Mouse (Mus musculus): ENCODE measurements around the gene Tsc2. TPM values are rescaled to one million over a fixed set of nuclear protein-coding genes. Genes with fewer than 3 reads are reported as not detected.
A peak's percentile ranks its signal among the peaks of the same experiment; 100 is the strongest.

Tsc2 gene
- total RNA-seq, 2 experiments from 2014 or later = 93.9 to 101 TPM

DNA sequence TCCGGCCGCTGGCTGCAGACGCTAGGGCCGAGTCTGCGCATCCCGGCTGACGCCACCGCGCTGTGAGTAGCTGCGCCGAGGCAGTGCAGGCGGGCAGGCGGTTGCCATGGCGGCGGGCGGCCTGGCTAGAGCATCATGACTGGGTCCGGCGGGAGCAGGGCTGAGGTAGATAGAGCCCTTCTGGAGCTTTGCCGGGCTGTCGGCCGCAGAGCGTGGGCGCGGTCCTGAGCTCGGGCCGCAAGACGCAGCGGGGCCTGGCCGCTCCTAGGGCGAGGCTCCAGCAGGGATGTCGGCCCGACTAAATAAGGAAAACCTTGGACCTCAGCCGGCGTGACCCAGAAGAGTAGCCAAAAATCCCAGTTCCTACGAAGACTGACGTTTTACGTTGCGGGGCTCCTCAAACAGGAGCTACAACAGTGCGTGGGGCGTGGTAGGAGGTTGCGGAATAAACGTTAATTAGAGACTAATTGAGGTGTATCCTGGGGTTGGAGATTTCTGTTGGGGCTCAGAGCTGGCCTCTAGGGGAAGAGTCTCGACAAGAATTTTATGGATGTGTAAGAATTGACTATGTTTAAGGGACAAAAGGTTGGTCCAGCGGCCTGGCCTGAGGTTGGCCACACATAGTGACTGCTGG lies 81.9 kb downstream of the Tsc2 start:
- intact Hi-C loops (cut with DNase I) = no loop called here

DNA sequence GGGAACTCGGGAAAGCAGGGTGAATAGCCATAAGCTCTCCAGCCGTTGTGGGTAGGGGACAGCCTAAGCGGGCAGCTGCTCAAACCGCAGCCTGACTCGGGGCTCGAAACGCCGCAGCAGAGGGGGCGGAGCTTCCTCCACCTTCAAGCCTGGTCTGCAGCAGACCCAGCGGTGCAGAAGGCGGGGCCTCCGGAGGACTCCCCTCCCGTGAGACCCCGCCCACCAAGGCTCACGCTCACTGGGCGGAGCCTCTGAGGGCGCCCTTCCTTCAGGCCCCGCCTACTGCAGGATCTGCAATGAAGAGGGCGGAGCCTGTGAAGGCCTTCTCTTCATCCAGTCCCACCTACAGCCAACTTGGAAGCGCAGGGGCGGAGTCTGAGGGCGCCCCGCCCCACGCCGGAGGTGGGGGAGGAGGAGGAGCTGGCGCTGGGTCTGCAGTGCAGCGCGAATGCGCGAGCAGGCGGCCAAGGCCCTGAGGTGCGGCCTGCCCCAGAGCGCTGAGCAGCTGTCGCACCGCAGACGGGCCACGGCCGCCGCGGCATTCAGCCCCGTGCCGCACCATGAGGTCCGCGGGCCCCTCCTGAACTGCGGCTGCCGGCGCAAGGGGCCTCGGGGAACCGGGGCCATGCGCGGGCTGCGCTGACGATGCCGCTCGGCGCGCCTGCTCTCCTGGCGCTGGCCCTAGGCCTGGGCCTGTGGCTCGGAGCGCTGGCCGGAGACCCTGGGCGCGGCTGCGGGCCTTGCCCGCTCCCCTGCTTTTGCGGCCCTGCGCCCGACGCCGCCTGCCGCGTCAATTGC lies 82.6 kb downstream of the Tsc2 start, which contains the start of gene Pkd1:
Gene Pkd1 (plus strand): TSS at position 217 of the 798 bp plus-strand sequence.
- intact Hi-C loops (cut with DNase I) = no loop called here

More for the DNA sequence above, 81.9 kb downstream of the Tsc2 start:
- peak; percentile 82 for DNase-seq (ENCODE audit: low spot score)

DNA sequence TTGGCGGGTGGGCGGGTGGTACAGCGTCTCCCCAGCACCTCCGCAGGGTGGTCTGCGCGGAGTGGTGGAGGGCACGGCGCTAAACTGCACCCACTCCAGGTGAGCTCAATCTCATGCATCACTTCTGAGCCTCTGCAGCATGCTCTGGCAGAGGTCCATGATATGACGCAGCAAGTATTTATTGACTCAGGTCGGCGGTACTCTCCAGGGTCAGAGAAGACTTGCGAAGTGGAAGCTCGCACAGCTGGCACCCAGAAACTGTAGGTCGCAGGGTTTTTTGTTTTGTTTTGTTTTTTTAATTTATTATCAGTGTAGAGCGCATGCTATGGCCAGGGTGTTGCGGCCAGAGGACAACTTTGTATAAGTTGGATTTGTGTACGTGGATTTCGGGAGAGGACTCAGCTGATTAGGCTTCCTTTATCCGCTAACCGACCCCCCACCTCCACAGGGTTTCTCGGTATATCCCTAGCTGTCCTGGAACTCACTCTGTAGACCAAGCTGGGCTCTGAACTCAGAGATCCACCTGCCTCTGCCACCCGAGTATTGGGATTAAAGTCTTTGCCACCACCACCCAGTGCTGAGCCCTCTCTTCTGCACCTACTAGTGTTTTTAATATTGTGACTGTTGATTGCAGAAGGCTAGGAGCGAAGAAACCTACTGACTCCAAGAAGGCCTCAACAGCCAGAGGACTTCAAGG lies 83.4 kb downstream of the Tsc2 start:
- DNase-seq (ENCODE audit: low spot score) = no peak
- intact Hi-C loops (cut with DNase I) = no loop called here

More for the DNA sequence above, 82.6 kb downstream of the Tsc2 start, which contains the start of gene Pkd1:
- DNase-seq (ENCODE audit: low spot score) = peak; percentile 100

DNA sequence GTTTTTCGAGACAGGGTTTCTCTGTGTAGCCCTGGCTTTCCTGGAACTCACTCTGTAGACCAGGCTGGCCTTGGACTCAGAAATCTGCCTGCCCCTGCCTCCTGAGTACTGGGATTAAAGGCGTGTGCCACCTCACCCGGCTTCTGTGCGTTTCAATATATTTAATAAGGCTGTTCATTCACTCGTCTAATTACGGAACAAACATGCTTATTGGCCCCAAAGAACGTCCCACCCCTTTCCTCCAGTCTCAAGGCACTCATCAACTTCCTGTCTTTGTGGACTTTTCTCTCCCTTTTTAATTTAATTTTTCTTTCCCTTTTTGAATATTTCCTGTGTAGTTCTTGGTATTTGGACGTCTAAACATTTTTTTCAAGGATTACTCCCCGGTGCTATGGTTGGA lies 84.0 kb downstream of the Tsc2 start:
- DNase-seq (ENCODE audit: low spot score) = no peak
- intact Hi-C loops (cut with DNase I) = no loop called here

DNA sequence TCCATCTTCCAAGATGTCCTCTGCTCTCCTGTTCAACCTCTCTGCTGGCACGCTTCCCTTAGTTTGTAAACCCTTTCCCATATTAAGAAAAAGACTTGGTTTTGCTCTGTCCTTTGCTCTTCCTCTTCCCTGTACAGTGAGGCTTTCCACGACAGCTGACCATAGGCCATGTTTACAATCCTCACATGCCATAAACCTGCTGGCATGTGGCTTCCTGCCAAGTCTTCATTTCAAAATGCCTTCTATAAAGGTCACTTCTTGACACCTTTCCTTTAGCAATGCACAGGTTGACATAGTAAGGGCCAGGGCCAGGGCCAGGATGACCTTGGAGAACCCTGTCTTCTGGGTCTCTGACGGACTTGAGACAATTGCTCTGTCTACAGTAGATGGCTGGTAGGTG lies 86.2 kb downstream of the Tsc2 start:
- no peak for DNase-seq (ENCODE audit: low spot score)
- intact Hi-C loops (cut with DNase I) = no loop called here

Small RNA genes within 50 kb of the gene (microRNA-seq; reads per million reads assigned to microRNA genes)
- gene Gm24589 = not detected

Other genes starting within 250 kb of the Tsc2 start
- gene Rnps1, start 218.1 kb downstream of the Tsc2 start, total RNA-seq (2021) = 10 to 100 TPM; 60.3 to 60.5 TPM
- gene Eci1, start 206.0 kb downstream of the Tsc2 start, total RNA-seq (2021) = 100 to 1,000 TPM; 409 to 483 TPM
- 1 to 10 TPM in 1 of 2 experiments, under 1 TPM in 1; 0.78 to 1.2 TPM for gene Dnase1l2, start 189.5 kb downstream of the Tsc2 start, total RNA-seq (2021)
- gene E4f1, start 162.3 kb downstream of the Tsc2 start, total RNA-seq (2021) = 10 to 100 TPM; 11.1 to 11.4 TPM
- 10 to 100 TPM; 42.3 to 43.3 TPM for gene Pgp, start 162.2 kb downstream of the Tsc2 start, total RNA-seq (2021)
- not detected for gene Bricd5, start 158.7 kb downstream of the Tsc2 start, total RNA-seq (2021)
- gene Mlst8, start 153.6 kb downstream of the Tsc2 start, total RNA-seq (2021) = 10 to 100 TPM in 1 of 2 experiments, 1 to 10 TPM in 1; 9.4 to 11.3 TPM
- gene Caskin1, start 144.0 kb downstream of the Tsc2 start, total RNA-seq (2021) = under 1 TPM; 0.14 to 0.39 TPM
- 10 to 100 TPM; 43.6 to 54.1 TPM for gene Traf7, start 104.7 kb downstream of the Tsc2 start, total RNA-seq (2021)
- not detected for gene Rab26, start 98.4 kb downstream of the Tsc2 start, total RNA-seq (2021)
- gene Pkd1, start 82.8 kb downstream of the Tsc2 start, total RNA-seq (2021) = 10 to 100 TPM; 41.2 to 50.6 TPM
- gene Nthl1, start 50 bp upstream of the Tsc2 start, total RNA-seq (2021) = 1 to 10 TPM; 2.8 to 3.4 TPM
- 100 to 1,000 TPM in 1 of 2 experiments, 10 to 100 TPM in 1; 96.0 to 135 TPM for gene Slc9a3r2, start 17.7 kb upstream of the Tsc2 start, total RNA-seq (2021)
- not detected for gene Npw, start 25.8 kb upstream of the Tsc2 start, total RNA-seq (2021)
- 10 to 100 TPM; 17.5 to 17.9 TPM for gene Zfp598, start 37.1 kb upstream of the Tsc2 start, total RNA-seq (2021)
- not detected for gene Syngr3, start 57.3 kb upstream of the Tsc2 start, total RNA-seq (2021)
- 10 to 100 TPM; 21.9 to 22.1 TPM for gene Gfer, start 63.5 kb upstream of the Tsc2 start, total RNA-seq (2021)
- under 1 TPM; 0.50 to 0.55 TPM for gene Noxo1, start 63.6 kb upstream of the Tsc2 start, total RNA-seq (2021)
- gene Tbl3, start 75.0 kb upstream of the Tsc2 start, total RNA-seq (2021) = 10 to 100 TPM; 16.0 to 16.9 TPM
- not detected for gene Rnf151, start 85.4 kb upstream of the Tsc2 start, total RNA-seq (2021)
- gene Rps2, start 85.5 kb upstream of the Tsc2 start, total RNA-seq (2021) = 100 to 1,000 TPM; 745 to 758 TPM
- 1,000 to 10,000 TPM; 1,080 to 1,118 TPM for gene Ndufb10, start 91.8 kb upstream of the Tsc2 start, total RNA-seq (2021)
- gene Rpl3l, start 95.2 kb upstream of the Tsc2 start, total RNA-seq (2021) = 100 to 1,000 TPM; 375 to 390 TPM
- gene Msrb1, start 104.0 kb upstream of the Tsc2 start, total RNA-seq (2021) = 100 to 1,000 TPM; 191 to 194 TPM
- not detected for gene Hs3st6, start 120.4 kb upstream of the Tsc2 start, total RNA-seq (2021)
- gene Meiob, start 171.7 kb upstream of the Tsc2 start, total RNA-seq (2021) = not detected
- 100 to 1,000 TPM in 1 of 2 experiments, 10 to 100 TPM in 1; 97.1 to 108 TPM for gene Hagh, start 207.5 kb upstream of the Tsc2 start, total RNA-seq (2021)
- gene Fahd1, start 217.7 kb upstream of the Tsc2 start, total RNA-seq (2021) = 10 to 100 TPM; 88.1 to 88.6 TPM
- gene Igfals, start 233.4 kb upstream of the Tsc2 start, total RNA-seq (2021) = 1 to 10 TPM; 6.9 TPM

Measured in heart, postnatal 25 days (tissue).